Mouse (Mus musculus): ENCODE results near the gene Gpatch3. TPM values are rescaled to one million over a fixed set of nuclear protein-coding genes. Genes with fewer than 3 reads are reported as not detected.
A peak's percentile ranks its signal among the peaks of the same experiment; 100 is the strongest.

Gene Gpatch3
- polyA plus RNA-seq, 1 experiment, result 7.5 TPM

DNA sequence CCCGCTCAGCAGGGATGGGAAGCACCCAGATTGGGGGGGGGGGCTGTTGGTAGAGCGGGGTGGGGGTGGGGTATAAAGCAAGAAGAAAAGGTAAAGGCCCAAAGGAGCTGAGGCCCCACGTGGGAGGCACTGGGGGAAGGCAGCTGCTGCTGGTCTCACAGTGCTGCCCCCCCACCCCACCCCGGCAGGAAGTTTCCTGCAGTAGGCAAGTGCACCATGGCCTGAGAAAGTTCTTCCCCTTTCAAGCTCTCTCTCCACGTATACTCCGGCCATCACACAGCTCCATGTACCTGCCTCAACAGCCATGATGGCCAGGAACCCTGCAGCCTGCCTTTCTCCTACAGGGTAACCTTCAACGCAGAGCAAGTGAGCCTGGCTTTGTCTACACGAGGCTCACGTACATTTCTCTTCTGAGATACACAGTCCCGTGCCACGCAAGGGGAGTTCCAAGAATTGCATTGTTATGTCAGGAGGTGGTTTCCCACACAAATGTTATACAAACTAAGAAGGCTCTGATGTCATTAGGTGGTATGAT lies 47.7 kb downstream of the Gpatch3 start:
- TF ChIP-seq CTCF (IDR thresholded peaks at IDR 0.05; ENCODE audit: borderline replicate concordance, extremely low read depth, insufficient read depth, insufficient read length) (no peak), POLR2A (IDR thresholded peaks at IDR 0.05; ENCODE audit: borderline replicate concordance, extremely low read depth, insufficient read depth, insufficient read length, poor library complexity, severe bottlenecking) (no peak)
- DNase-seq (ENCODE audit: low read depth), result no peak

DNA sequence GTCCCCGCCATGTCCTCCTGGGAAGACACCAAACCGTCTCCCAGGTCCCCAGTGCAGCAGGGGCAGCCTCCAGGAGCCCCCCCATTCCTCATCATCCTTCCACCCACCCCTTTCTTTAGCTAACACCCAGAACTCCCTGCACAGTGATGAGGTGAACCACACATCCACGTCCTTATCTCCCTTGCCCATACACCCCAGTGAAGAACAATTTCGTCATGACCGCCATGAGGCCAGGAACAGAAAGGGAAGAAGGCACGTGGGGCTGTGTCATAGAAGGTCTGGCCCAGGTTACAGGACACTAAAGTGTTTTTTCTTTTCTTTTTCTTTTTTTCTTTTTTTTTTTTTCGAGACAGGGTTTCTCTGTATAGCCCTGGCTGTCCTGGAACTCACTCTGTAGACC lies 50.3 kb downstream of the Gpatch3 start:
- no peak for DNase-seq (ENCODE audit: low read depth)
- TF ChIP-seq POLR2A (IDR thresholded peaks at IDR 0.05; ENCODE audit: borderline replicate concordance, extremely low read depth, insufficient read depth, insufficient read length, poor library complexity, severe bottlenecking) (no peak), CTCF (IDR thresholded peaks at IDR 0.05; ENCODE audit: borderline replicate concordance, extremely low read depth, insufficient read depth, insufficient read length) (no peak)

DNA sequence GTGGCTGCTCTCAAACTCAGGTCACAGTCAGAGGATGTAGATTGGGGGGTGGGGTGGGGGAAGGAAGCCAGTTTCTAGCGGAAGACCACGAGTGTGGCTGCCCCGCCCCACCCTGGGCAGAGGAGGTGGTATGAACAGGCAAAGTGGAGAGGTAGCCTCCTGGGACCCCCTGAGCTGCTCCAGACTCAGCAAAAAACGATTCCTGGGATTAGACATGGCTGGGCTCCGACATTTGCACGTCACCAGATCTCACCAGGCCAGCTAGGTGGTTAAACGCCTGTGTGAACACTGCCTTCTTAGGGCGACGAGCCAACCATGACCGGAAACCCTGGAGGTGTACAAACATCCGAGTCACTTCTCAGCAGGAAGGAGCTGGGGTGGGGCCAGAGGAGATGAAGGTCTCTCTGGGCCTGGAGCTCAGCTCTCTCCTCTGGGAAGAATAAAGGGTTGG lies 51.1 kb downstream of the Gpatch3 start:
- no peak for DNase-seq (ENCODE audit: low read depth)
- TF ChIP-seq POLR2A (IDR thresholded peaks at IDR 0.05; ENCODE audit: borderline replicate concordance, extremely low read depth, insufficient read depth, insufficient read length, poor library complexity, severe bottlenecking), result no peak
- TF ChIP-seq CTCF (IDR thresholded peaks at IDR 0.05; ENCODE audit: borderline replicate concordance, extremely low read depth, insufficient read depth, insufficient read length), result no peak

DNA sequence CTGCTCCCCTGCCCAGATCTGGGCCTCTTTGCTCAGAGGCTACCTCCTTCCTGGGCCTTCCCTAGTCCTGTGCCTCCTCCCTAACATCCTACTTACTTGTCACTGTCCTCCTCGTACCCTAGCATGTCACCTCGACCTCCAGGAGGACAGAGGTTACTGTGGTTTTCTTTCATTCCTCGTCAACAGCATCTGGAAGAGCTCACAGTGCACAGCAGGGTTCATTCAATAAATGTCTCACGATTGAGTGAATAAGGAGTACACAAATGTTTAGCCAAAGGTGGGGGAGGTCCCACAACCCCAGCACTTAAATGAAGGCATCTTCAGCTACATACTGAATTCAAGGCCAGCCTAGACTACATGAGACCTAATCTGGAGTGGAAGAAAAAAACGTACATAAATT lies 51.7 kb downstream of the Gpatch3 start:
- DNase-seq (ENCODE audit: low read depth), result no peak
- TF ChIP-seq CTCF (IDR thresholded peaks at IDR 0.05; ENCODE audit: borderline replicate concordance, extremely low read depth, insufficient read depth, insufficient read length) (no peak), POLR2A (IDR thresholded peaks at IDR 0.05; ENCODE audit: borderline replicate concordance, extremely low read depth, insufficient read depth, insufficient read length, poor library complexity, severe bottlenecking) (no peak)

DNA sequence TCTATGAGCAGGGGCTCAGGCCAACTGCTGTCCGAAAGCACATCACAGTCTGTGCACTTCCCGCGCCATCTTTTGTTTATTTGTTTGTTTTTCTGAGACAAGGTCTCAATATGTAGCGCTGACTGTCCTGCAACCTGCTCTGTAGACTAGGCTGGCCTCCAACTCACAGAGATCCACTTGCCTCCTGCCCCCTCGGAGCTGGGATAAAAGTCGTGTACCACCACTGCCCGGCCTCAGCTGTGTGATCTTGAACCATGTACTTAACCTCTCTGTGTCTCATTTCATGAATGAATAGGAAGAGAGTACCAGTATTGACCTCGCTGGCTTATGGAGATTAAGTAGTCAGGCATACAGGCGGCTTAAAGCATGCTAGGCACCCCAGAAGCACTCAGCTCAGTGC lies 52.1 kb downstream of the Gpatch3 start:
- no peak for DNase-seq (ENCODE audit: low read depth)
- TF ChIP-seq CTCF (IDR thresholded peaks at IDR 0.05; ENCODE audit: borderline replicate concordance, extremely low read depth, insufficient read depth, insufficient read length), result no peak
- TF ChIP-seq POLR2A (IDR thresholded peaks at IDR 0.05; ENCODE audit: borderline replicate concordance, extremely low read depth, insufficient read depth, insufficient read length, poor library complexity, severe bottlenecking), result no peak

DNA sequence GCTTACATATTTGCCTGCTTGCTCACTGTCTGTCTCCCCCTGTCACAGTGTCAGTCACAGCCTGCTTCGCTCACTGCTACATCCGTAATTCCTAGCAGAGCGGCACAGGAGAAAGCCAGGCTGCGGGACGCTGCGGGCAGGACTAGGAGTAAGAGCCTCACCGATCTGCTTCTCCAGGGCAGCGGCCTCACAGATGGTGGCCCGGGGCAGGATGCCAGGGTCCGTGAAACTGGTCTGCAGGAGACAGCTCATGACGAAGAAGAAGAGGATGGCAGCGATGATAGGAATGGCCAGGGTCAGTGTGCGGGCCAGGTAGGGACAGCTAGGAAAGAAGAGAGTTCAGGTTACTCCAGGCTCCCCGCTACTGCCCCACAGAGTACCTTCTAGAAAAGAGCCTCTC lies 52.5 kb downstream of the Gpatch3 start:
- DNase-seq (ENCODE audit: low read depth), result no peak
- no peak for TF ChIP-seq POLR2A (IDR thresholded peaks at IDR 0.05; ENCODE audit: borderline replicate concordance, extremely low read depth, insufficient read depth, insufficient read length, poor library complexity, severe bottlenecking)
- no peak for TF ChIP-seq CTCF (IDR thresholded peaks at IDR 0.05; ENCODE audit: borderline replicate concordance, extremely low read depth, insufficient read depth, insufficient read length)

DNA sequence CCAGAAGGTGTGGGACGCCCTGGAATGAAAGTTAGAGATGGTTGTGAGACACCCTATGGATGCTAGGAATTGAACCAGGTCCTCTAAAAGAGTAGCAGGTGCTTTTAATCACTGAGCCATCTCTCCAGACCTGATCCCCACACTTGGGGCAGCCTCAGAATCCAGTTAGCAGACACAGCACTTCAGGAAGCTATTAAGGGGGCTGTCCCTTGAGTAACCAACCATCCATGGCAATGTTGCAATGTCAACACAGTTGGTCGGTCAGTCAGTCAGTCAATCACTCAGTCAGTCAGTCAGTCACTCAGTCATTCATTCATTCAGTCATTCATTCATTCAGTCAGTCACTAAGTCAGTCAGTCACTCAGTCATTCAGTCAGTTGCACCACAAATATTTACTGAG lies 54.0 kb downstream of the Gpatch3 start:
- no peak for TF ChIP-seq POLR2A (IDR thresholded peaks at IDR 0.05; ENCODE audit: borderline replicate concordance, extremely low read depth, insufficient read depth, insufficient read length, poor library complexity, severe bottlenecking)
- no peak for TF ChIP-seq CTCF (IDR thresholded peaks at IDR 0.05; ENCODE audit: borderline replicate concordance, extremely low read depth, insufficient read depth, insufficient read length)
- no peak for DNase-seq (ENCODE audit: low read depth)

DNA sequence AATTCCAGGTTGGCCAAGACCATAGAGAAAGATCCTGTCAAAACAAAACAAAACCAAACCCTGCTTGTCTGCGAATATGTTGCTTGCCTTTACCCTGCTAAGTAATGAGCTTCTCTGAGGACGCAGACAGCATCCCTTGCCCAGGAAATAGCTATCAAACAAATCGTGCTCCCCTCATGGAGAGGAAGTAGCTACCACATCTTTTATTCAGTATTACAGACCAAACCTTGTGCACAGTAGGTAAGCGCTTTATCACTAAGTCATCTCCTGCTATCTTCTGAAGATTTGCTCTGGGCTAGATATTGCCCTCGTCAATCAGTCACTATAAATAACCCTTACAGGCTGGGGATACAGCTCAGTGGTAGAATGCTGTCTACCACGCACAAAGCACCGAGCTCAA lies 54.6 kb downstream of the Gpatch3 start:
- no peak for TF ChIP-seq CTCF (IDR thresholded peaks at IDR 0.05; ENCODE audit: borderline replicate concordance, extremely low read depth, insufficient read depth, insufficient read length)
- TF ChIP-seq POLR2A (IDR thresholded peaks at IDR 0.05; ENCODE audit: borderline replicate concordance, extremely low read depth, insufficient read depth, insufficient read length, poor library complexity, severe bottlenecking), result no peak
- no peak for DNase-seq (ENCODE audit: low read depth)

DNA sequence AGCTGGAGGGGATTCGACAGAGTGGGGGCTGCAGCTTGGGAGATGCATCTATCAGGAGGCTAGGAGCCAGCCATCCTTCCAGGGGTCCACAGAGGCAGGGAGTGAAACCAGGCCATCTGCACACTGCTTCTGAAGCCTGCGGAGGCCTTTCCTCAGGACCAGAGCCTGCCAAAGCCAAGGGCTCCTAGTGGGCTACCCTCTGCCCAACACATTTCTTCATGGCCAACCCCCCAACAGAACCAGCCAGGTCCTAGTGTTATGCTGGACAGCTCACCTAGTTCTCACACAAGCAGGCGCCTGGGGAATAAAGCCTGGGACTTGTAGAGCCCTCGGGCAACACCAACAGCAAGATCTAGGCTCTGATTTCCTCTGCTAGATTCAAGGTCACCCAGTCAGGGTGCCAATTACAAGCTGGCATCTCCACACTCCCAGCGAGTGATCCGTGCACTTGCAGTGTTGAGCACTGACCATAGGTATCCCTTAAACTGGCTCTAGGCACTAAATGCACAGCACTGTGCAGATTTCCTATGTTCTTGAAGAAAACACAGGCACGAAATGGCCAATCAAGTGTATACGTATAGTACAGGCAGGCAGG lies 55.9 kb downstream of the Gpatch3 start:
- no peak for TF ChIP-seq POLR2A (IDR thresholded peaks at IDR 0.05; ENCODE audit: borderline replicate concordance, extremely low read depth, insufficient read depth, insufficient read length, poor library complexity, severe bottlenecking)
- no peak for TF ChIP-seq CTCF (IDR thresholded peaks at IDR 0.05; ENCODE audit: borderline replicate concordance, extremely low read depth, insufficient read depth, insufficient read length)
- DNase-seq (ENCODE audit: low read depth), result no peak

DNA sequence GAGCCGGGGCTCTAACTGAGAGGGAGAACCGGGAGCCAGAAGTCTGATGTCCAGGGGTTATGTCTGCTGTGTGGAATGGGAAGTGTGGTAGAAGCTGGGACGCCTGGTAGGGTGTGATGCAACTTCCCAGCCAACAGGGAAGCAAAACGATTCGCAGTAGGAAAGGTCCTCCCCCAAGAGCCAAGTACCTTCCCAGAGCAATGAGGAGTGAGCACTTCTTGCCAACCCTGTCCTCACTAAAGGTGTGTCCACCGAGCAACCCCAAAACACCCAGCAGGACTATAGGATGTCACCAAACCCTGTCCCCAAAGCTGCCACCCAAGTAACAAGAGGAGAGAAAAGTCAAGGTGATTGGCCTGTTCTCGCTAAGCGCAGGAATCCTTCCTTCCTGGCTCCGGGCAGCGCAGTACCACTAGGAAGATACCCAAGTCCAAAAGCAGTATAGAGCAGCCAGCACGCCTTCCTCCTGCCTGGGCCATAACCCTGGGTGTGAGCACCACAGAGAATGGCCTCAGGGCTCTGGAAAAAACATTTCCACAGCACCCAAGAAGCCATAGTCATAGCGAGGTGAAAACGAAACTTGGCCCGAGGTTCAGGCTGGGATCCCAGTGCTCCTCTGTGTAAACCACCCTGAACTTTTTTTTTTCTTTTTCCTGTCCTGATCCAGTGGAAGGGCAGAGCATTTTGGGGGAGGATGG lies 56.7 kb downstream of the Gpatch3 start:
- TF ChIP-seq CTCF (IDR thresholded peaks at IDR 0.05; ENCODE audit: borderline replicate concordance, extremely low read depth, insufficient read depth, insufficient read length), result no peak
- DNase-seq (ENCODE audit: low read depth), result no peak

DNA sequence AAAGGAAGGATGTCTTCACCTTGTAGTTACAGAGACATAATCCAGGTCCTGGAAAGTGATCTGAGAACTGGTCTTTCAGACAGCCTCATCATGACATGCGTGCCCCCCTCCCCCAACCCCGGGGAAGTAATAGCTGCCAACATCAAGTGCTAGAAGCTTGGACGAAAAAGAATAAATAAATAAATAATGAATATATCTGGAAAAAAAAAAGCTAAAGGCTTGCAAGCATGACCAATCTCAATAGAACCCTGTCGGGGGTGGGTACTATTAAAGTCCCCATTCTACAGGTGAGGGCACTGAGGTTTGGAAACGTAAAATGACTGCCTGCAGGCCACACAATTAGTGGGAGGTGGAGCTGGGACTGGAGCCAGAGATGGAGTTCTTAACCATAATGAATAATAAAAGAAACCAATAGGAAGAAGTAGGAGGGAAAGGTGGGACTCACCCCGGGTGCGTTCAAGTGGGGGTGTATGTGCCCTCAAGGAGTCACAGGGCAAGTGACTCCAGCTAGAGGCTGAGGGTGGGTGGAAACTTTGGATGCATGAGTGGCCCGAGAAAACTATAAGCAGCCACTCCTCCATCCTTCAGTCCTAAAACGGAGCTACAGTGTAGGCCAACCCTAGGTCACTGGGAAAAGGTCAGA lies 57.3 kb downstream of the Gpatch3 start:
- DNase-seq (ENCODE audit: low read depth), result peak; percentile 4
- TF ChIP-seq POLR2A (IDR thresholded peaks at IDR 0.05; ENCODE audit: borderline replicate concordance, extremely low read depth, insufficient read depth, insufficient read length, poor library complexity, severe bottlenecking) (no peak), CTCF (IDR thresholded peaks at IDR 0.05; ENCODE audit: borderline replicate concordance, extremely low read depth, insufficient read depth, insufficient read length) (no peak)
